Mouse (Mus musculus) neural tube, embryonic 15.5 days (tissue): ENCODE results near the gene Usf1. TPM values are rescaled to one million over a fixed set of nuclear protein-coding genes. Genes with fewer than 3 reads are reported as not detected.

Source experiments
- ATAC-seq: fragments of 200-750 bp; cut with Nextera tagmentation; 2 replicates; pipeline ENCODE4 v1.8.0; 2017; ENCODE audit warnings: mild to moderate bottlenecking, moderate TSS enrichment, moderate library complexity; ENCODE audit not compliant: low FRiP score
- H3K27ac ChIP-seq: fragments of 300-500 bp; sonication (generic); replicated peaks from 2 replicates; pipeline ENCODE4 v1.5.1; 2015; ENCODE audit warnings: mild to moderate bottlenecking, inconsistent platforms
- H3K27me3 ChIP-seq: fragments of 300-500 bp; sonication (generic); replicated peaks from 2 replicates; pipeline ENCODE4 v1.6.1; 2015; ENCODE audit warnings: inconsistent platforms
- H3K36me3 ChIP-seq: fragments of 300-500 bp; sonication (generic); 2 replicates; pipeline ENCODE4 v1.6.1; 2015; ENCODE audit warnings: inconsistent platforms
- H3K4me1 ChIP-seq: fragments of 300-500 bp; sonication (generic); 2 replicates; pipeline ENCODE4 v1.6.1; 2015; ENCODE audit warnings: inconsistent platforms
- H3K4me2 ChIP-seq: fragments of 300-500 bp; sonication (generic); 2 replicates; pipeline ENCODE4 v1.6.1; 2015; ENCODE audit warnings: inconsistent platforms, mild to moderate bottlenecking, moderate library complexity
- H3K4me3 ChIP-seq: fragments of 300-500 bp; sonication (generic); replicated peaks from 2 replicates; pipeline ENCODE4 v1.5.1; 2015; ENCODE audit warnings: mild to moderate bottlenecking, inconsistent platforms
- H3K9ac ChIP-seq: fragments of 300-500 bp; sonication (generic); replicated peaks from 2 replicates; pipeline ENCODE4 v1.6.1; 2015; ENCODE audit warnings: mild to moderate bottlenecking, inconsistent platforms
- H3K9me3 ChIP-seq: fragments of 300-500 bp; sonication (generic); replicated peaks from 2 replicates; pipeline ENCODE4 v1.6.1; 2016; ENCODE audit warnings: inconsistent platforms
- WGBS: fragments of 180-500 bp; shearing (Covaris S2); methylation state at CpG from one replicate; pipeline ENCODE4 v1.1.7; 2015; ENCODE audit warnings: mixed read lengths; 5-methylcytosine and 5-hydroxymethylcytosine counted together
- polyA plus RNA-seq: library from polyadenylated mRNA; unstranded; fragments of >200 nt; fragmentation: Nextera tagmentation; extraction: Ambion mirVana; gene quantifications from 2 replicates; pipeline ENCODE4 v1.2.1, GENCODE M21; 2015

Gene Usf1
- polyA plus RNA-seq, 1 experiment from 2014 or later, result 149 TPM

- no peaks in the 10 kb centered on the region for H3K9me3 ChIP-seq
- H3K9ac ChIP-seq, result no peak overlapping the region
- no peaks in the 10 kb centered on the region for H3K27me3 ChIP-seq
- WGBS, result 22% methylated on average over 6 of the region's 6 CpGs
- no peak overlapping the region for H3K27ac ChIP-seq
- H3K4me3 ChIP-seq, result no peak overlapping the region
- no peak for ATAC-seq
- no peak overlapping the region for H3K4me2 ChIP-seq
- H3K36me3 ChIP-seq, result no peaks in the 10 kb centered on the region
- H3K4me1 ChIP-seq, result 0 out of 2 replicates have a peak, but pooled peaks cover 3% of the 10 kb centered on the region
Measured at GRCm38 (mm10) chr1:171387099-171387498, 24.0 kb upstream of the Usf1 start.

- WGBS, result 81% methylated on average over 15 of the region's 15 CpGs
Measured at GRCm38 (mm10) chr1:171388376-171389102, 22.6 kb upstream of the Usf1 start, which contains the start of gene Arhgap30. Gene Arhgap30 (plus strand): TSS chr1:171388954.

GRCm38 (mm10) chr1:171390101-171390500 lies 21.0 kb upstream of the Usf1 start:
- 79% methylated on average over 4 of the region's 4 CpGs for WGBS
- Histone ChIP-seq H3K27me3 (no peaks in the 10 kb centered on the region), H3K4me3 (no peak overlapping the region), H3K27ac (no peak overlapping the region), H3K9ac (no peak overlapping the region), H3K4me2 (no peak overlapping the region), H3K9me3 (no peaks in the 10 kb centered on the region), H3K4me1 (no peaks in the 10 kb centered on the region), H3K36me3 (no peaks in the 10 kb centered on the region)
- ATAC-seq, result no peak

More at GRCm38 (mm10) chr1:171388376-171389102, 22.6 kb upstream of the Usf1 start, which contains the start of gene Arhgap30:
- no peak within 1 kb of the TSS for H3K27ac ChIP-seq
- H3K4me1 ChIP-seq, result no peaks in the 10 kb centered on the region
- no peaks in the 10 kb centered on the region for H3K27me3 ChIP-seq
- H3K4me3 ChIP-seq, result no peak within 1 kb of the TSS
- no peaks in the 10 kb centered on the region for H3K36me3 ChIP-seq
- H3K9me3 ChIP-seq, result no peaks in the 10 kb centered on the region
- no peak within 1 kb of the TSS for H3K9ac ChIP-seq
- ATAC-seq, result no peak
- no peak within 1 kb of the TSS for H3K4me2 ChIP-seq

GRCm38 (mm10) chr1:171401821-171402220 lies 9.3 kb upstream of the Usf1 start:
- Histone ChIP-seq H3K36me3 (no peaks in the 10 kb centered on the region), H3K27ac (no peak overlapping the region), H3K9ac (no peak overlapping the region), H3K4me1 (no peaks in the 10 kb centered on the region), H3K4me3 (no peak overlapping the region), H3K27me3 (0 out of 2 replicates have a peak, but pooled peaks cover 5% of the 10 kb centered on the region), H3K4me2 (no peak overlapping the region), H3K9me3 (no peaks in the 10 kb centered on the region)
- WGBS, result 88% methylated on average over 4 of the region's 4 CpGs
- no peak for ATAC-seq

- H3K27me3 ChIP-seq, result 0 out of 2 replicates have a peak, but pooled peaks cover 14% of the 10 kb centered on the region
- no peak overlapping the region for H3K9ac ChIP-seq
- 84% methylated on average over 6 of the region's 9 CpGs for WGBS
- H3K36me3 ChIP-seq, result no peaks in the 10 kb centered on the region
- no peak overlapping the region for H3K27ac ChIP-seq
- H3K9me3 ChIP-seq, result no peaks in the 10 kb centered on the region
- no peak overlapping the region for H3K4me2 ChIP-seq
- no peak overlapping the region for H3K4me3 ChIP-seq
- H3K4me1 ChIP-seq, result no peaks in the 10 kb centered on the region
- ATAC-seq, result no peak
Measured at GRCm38 (mm10) chr1:171402991-171403390, 8.1 kb upstream of the Usf1 start.

- no peak overlapping the region for H3K4me3 ChIP-seq
- 83% methylated on average over 5 of the region's 5 CpGs for WGBS
Measured at GRCm38 (mm10) chr1:171407263-171407662, 3.9 kb upstream of the Usf1 start.

GRCm38 (mm10) chr1:171410231-171410630 lies 882 bp upstream of the Usf1 start:
- H3K27ac ChIP-seq, result no peak overlapping the region
- H3K9me3 ChIP-seq, result no peaks in the 10 kb centered on the region
- no peak overlapping the region for H3K9ac ChIP-seq
- peaks cover 23% of the 10 kb centered on the region for H3K27me3 ChIP-seq
- no peak overlapping the region for H3K4me3 ChIP-seq
- WGBS, result 93% methylated on average over 1 of the region's 1 CpGs
- peaks cover 2% of the 10 kb centered on the region; the same call in 1 of the 2 replicates for H3K36me3 ChIP-seq
- H3K4me2 ChIP-seq, result no peak overlapping the region
- H3K4me1 ChIP-seq, result peaks cover 21% of the 10 kb centered on the region
- ATAC-seq, result no peak

More at GRCm38 (mm10) chr1:171407263-171407662, 3.9 kb upstream of the Usf1 start:
- Histone ChIP-seq H3K4me2 (no peak overlapping the region), H3K9ac (no peak overlapping the region), H3K9me3 (no peaks in the 10 kb centered on the region), H3K27me3 (peaks cover 23% of the 10 kb centered on the region), H3K36me3 (no peaks in the 10 kb centered on the region), H3K27ac (no peak overlapping the region), H3K4me1 (no peaks in the 10 kb centered on the region)
- no peak for ATAC-seq

GRCm38 (mm10) chr1:171411492-171411941 lies 404 bp downstream of the Usf1 start:
- H3K4me3 ChIP-seq, result peak overlapping the region; percentile 74
- no peaks in the 10 kb centered on the region for H3K9me3 ChIP-seq
- peaks cover 21% of the 10 kb centered on the region for H3K4me1 ChIP-seq
- H3K9ac ChIP-seq, result peak overlapping the region; percentile 85
- H3K27me3 ChIP-seq, result peaks cover 21% of the 10 kb centered on the region
- peak overlapping the region; percentile 62 for H3K4me2 ChIP-seq
- WGBS, result under 1% methylated on average over 36 of the region's 39 CpGs
- H3K36me3 ChIP-seq, result peaks cover 15% of the 10 kb centered on the region
- H3K27ac ChIP-seq, result peak overlapping the region; percentile 95
- peak; percentile 78 for ATAC-seq

GRCm38 (mm10) chr1:171412001-171412441 lies 908 bp downstream of the Usf1 start:
- Histone ChIP-seq H3K4me1 (peaks cover 21% of the 10 kb centered on the region), H3K27ac (peak overlapping the region; percentile 95), H3K4me3 (peak overlapping the region; percentile 74), H3K27me3 (peaks cover 17% of the 10 kb centered on the region), H3K36me3 (peaks cover 20% of the 10 kb centered on the region), H3K9me3 (no peaks in the 10 kb centered on the region), H3K9ac (peak overlapping the region; percentile 85), H3K4me2 (peak overlapping the region; percentile 62)
- peak; percentile 59 for ATAC-seq
- WGBS, result under 1% methylated on average over 20 of the region's 20 CpGs

GRCm38 (mm10) chr1:171412446-171412845 lies 1.3 kb downstream of the Usf1 start:
- ATAC-seq, result no peak
- peaks cover 24% of the 10 kb centered on the region for H3K36me3 ChIP-seq

GRCm38 (mm10) chr1:171413608-171414007 lies 2.5 kb downstream of the Usf1 start:
- 74% methylated on average over 8 of the region's 8 CpGs for WGBS
- no peak for ATAC-seq
- peak overlapping the region; percentile 74; the same call in 1 of the 2 replicates for H3K4me3 ChIP-seq

More at GRCm38 (mm10) chr1:171412446-171412845, 1.3 kb downstream of the Usf1 start:
- H3K4me3 ChIP-seq, result peak overlapping the region; percentile 74
- no peaks in the 10 kb centered on the region for H3K9me3 ChIP-seq
- H3K9ac ChIP-seq, result peak overlapping the region; percentile 85
- peak overlapping the region; percentile 62 for H3K4me2 ChIP-seq
- 7% methylated on average over 3 of the region's 3 CpGs for WGBS
- peak overlapping the region; percentile 95 for H3K27ac ChIP-seq
- peaks cover 21% of the 10 kb centered on the region for H3K4me1 ChIP-seq
- H3K27me3 ChIP-seq, result peaks cover 15% of the 10 kb centered on the region

GRCm38 (mm10) chr1:171418660-171419059 lies 7.5 kb downstream of the Usf1 start, which contains the start of gene Tstd1:
Gene Tstd1 (plus strand): TSS chr1:171418872.
- no peak within 1 kb of the TSS for H3K4me2 ChIP-seq
- no peak within 1 kb of the TSS; the same call in none of the 2 replicates for H3K27ac ChIP-seq
- peak; percentile 18; the same call in 1 of the 2 replicates for ATAC-seq
- WGBS, result 91% methylated on average over 5 of the region's 5 CpGs
- H3K9ac ChIP-seq, result no peak within 1 kb of the TSS
- no peak within 1 kb of the TSS for H3K4me3 ChIP-seq
- H3K4me1 ChIP-seq, result peaks cover 12% of the 10 kb centered on the region
- peaks cover 59% of the 10 kb centered on the region for H3K36me3 ChIP-seq
- H3K9me3 ChIP-seq, result no peaks in the 10 kb centered on the region
- no peaks in the 10 kb centered on the region for H3K27me3 ChIP-seq

More at GRCm38 (mm10) chr1:171413608-171414007, 2.5 kb downstream of the Usf1 start:
- Histone ChIP-seq H3K4me2 (peak overlapping the region; percentile 62), H3K27me3 (peaks cover 7% of the 10 kb centered on the region), H3K4me1 (peaks cover 21% of the 10 kb centered on the region), H3K9me3 (no peaks in the 10 kb centered on the region), H3K9ac (no peak overlapping the region), H3K27ac (no peak overlapping the region), H3K36me3 (peaks cover 34% of the 10 kb centered on the region)
